Mouse (Mus musculus): Measurements from ENCODE around the gene Junb.

DNA sequence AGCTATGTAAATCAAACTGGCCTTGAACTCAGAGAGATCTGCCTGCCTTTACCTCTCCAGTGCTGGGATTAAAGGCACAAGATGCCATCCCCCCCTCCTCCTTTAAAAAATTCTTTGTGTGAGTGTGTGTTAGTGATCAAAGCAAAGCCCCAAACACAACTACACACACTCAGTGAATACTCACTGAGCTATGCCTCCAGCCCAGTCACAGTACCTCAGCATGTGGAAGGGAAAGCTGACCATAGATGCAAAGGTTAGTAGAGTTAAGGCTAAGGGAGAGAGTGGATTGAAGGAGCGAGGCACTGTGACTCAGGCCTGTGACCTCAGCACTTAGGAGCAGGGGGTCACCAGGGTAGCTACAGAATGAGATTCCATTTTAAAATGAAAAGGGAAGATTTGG lies 5.4 kb downstream of the Junb start:
- no peak for TF ChIP-seq CTCF (IDR thresholded peaks at IDR 0.05; ENCODE audit: low read depth)
- no peak for TF ChIP-seq EP300 (optimal IDR thresholded peaks at IDR 0.05)

Data from stomach, postnatal 0 days (tissue).